Mouse (Mus musculus) ES-E14 (cell line): ENCODE measurements at regions not wholly inside any gene's neighbourhood (a gene's known extent, or its start where the extent isn't known, plus 50 kb on each side); places are given as distances from the start of the nearest gene placed in this dataset.

Source experiments
- DNase-seq: peaks from one replicate; pipeline ENCODE4 v3.0.0-alpha.2; 2013; ENCODE audit warnings: low read depth, low spot score
- H3K27ac ChIP-seq: 2 replicates; pipeline ENCODE4 v1.5.1; 2012; ENCODE audit warnings: low read depth, mild to moderate bottlenecking, low read length, moderate library complexity, mixed read lengths; ENCODE audit not compliant: poor library complexity, insufficient read depth, severe bottlenecking
- H3K36me3 ChIP-seq: 2 replicates; pipeline ENCODE4 v1.6.1; 2012; ENCODE audit warnings: mild to moderate bottlenecking, low read length, moderate library complexity, mixed read lengths; ENCODE audit not compliant: control insufficient read depth, poor library complexity, insufficient read depth, severe bottlenecking
- H3K4me1 ChIP-seq, 2 experiments: fragments of 150-350 bp in 1 of 2; sonication (generic) in 1 of 2; 2 replicates each; pipeline ENCODE4 v1.6.1; 2012; ENCODE audit warnings: low read length in 2 of 2, mild to moderate bottlenecking in 1 of 2, mixed read lengths in 1 of 2; ENCODE audit not compliant: control insufficient read depth in 2 of 2, insufficient read depth in 2 of 2, poor library complexity in 1 of 2
- H3K4me3 ChIP-seq, 2 experiments: fragments of 150-350 bp in 1 of 2; sonication (generic) in 1 of 2; 2 replicates each; pipeline ENCODE4 v1.5.1; 2012; ENCODE audit warnings: low read length in 2 of 2, low read depth in 1 of 2, mild to moderate bottlenecking in 1 of 2, mixed read lengths in 1 of 2; ENCODE audit not compliant: insufficient read depth in 1 of 2, poor library complexity in 1 of 2, severe bottlenecking in 1 of 2
- H3K9ac ChIP-seq: 2 replicates; pipeline ENCODE4 v1.6.1; 2012; ENCODE audit warnings: low read depth, mild to moderate bottlenecking, low read length, mixed read lengths; ENCODE audit not compliant: poor library complexity, insufficient read depth, severe bottlenecking
- H3K9me3 ChIP-seq: fragments of 150-350 bp; sonication (generic); 2 replicates; pipeline ENCODE4 v1.6.1; 2012; ENCODE audit warnings: low read depth, mild to moderate bottlenecking, low read length; ENCODE audit not compliant: control insufficient read depth, insufficient read depth
- CHD2 ChIP-seq: IDR thresholded peaks from 2 replicates; pipeline ENCODE4 v1.6.1; 2014; ENCODE audit warnings: mild to moderate bottlenecking, low read depth, low read length, inconsistent platforms
- HCFC1 ChIP-seq: IDR thresholded peaks from 2 replicates; pipeline ENCODE4 v1.6.1; 2012; ENCODE audit warnings: low read length, inconsistent platforms, borderline replicate concordance; ENCODE audit not compliant: insufficient read depth
- MAFK ChIP-seq: IDR thresholded peaks from 2 replicates; pipeline ENCODE4 v1.6.1; 2014; ENCODE audit warnings: mild to moderate bottlenecking, low read depth, low read length, inconsistent platforms; ENCODE audit not compliant: insufficient read depth
- ZC3H11A ChIP-seq: IDR thresholded peaks from 2 replicates; pipeline ENCODE4 v1.6.1; 2012; ENCODE audit warnings: low read depth, mild to moderate bottlenecking, inconsistent platforms, low read length, borderline replicate concordance
- ZNF384 ChIP-seq: IDR thresholded peaks from 2 replicates; pipeline ENCODE4 v1.6.1; 2012; ENCODE audit warnings: low read depth, low read length, inconsistent platforms
- in situ Hi-C, 2 experiments: fragments of 600-800 bp; cut with MboI; formaldehyde crosslinking; loops; one replicate each; pipeline ENCODE4 v1.15.1; 2025; ENCODE audit warnings: low sequenced_read_pairs in 2 of 2, inconsistent platforms in 1 of 2; ENCODE audit not compliant: unreplicated experiment in 2 of 2

- H3K36me3 ChIP-seq, result no peaks in the 10 kb centered on the region
- TF ChIP-seq MAFK, result no peak
- no peak for TF ChIP-seq HCFC1
- TF ChIP-seq CHD2, result no peak
- TF ChIP-seq ZNF384, result no peak
- TF ChIP-seq ZC3H11A, result no peak
- in situ Hi-C loops, result no loop called here
- no peak overlapping the region for H3K9ac ChIP-seq
- H3K4me1 ChIP-seq, result no peaks in the 10 kb centered on the region
- no peak overlapping the region for H3K27ac ChIP-seq
- no peak overlapping the region for H3K4me3 ChIP-seq
- no peaks in the 10 kb centered on the region for H3K9me3 ChIP-seq
- no peak for DNase-seq
These were observed 91.8 kb upstream of the Nampt start for GRCm38 (mm10) chr12:32727539-32727938.

- TF ChIP-seq CHD2, result no peak
- no peak for TF ChIP-seq HCFC1
- no peak for TF ChIP-seq ZC3H11A
- TF ChIP-seq MAFK, result 0 out of 2 replicates have a peak, but pooled peaks have one; percentile 56
- no peak for TF ChIP-seq ZNF384
- H3K9me3 ChIP-seq, result no peaks in the 10 kb centered on the region
These were observed 90.9 kb upstream of the Nampt start for GRCm38 (mm10) chr12:32728425-32728824.

GRCm38 (mm10) chr12:32735224-32735623 lies 84.1 kb upstream of the Nampt start:
- DNase-seq, result no peak
- H3K4me1 ChIP-seq, result no peaks in the 10 kb centered on the region
- H3K4me3 ChIP-seq, result no peak overlapping the region
- no peaks in the 10 kb centered on the region for H3K36me3 ChIP-seq
- TF ChIP-seq ZNF384, result no peak
- no peak for TF ChIP-seq ZC3H11A
- no peak for TF ChIP-seq CHD2
- no peak for TF ChIP-seq MAFK
- TF ChIP-seq HCFC1, result no peak
- H3K27ac ChIP-seq, result no peak overlapping the region
- in situ Hi-C loops, result no loop called here
- no peak overlapping the region for H3K9ac ChIP-seq
- no peaks in the 10 kb centered on the region for H3K9me3 ChIP-seq

More at GRCm38 (mm10) chr12:32728425-32728824, 90.9 kb upstream of the Nampt start:
- peak; percentile 35 for DNase-seq
- in situ Hi-C loops, result no loop called here
- H3K4me1 ChIP-seq, result no peaks in the 10 kb centered on the region
- no peaks in the 10 kb centered on the region for H3K36me3 ChIP-seq
- H3K4me3 ChIP-seq, result no peak overlapping the region
- no peak overlapping the region for H3K9ac ChIP-seq
- H3K27ac ChIP-seq, result no peak overlapping the region

- no peak overlapping the region for H3K27ac ChIP-seq
- H3K36me3 ChIP-seq, result no peaks in the 10 kb centered on the region
- no peak for DNase-seq
- H3K4me3 ChIP-seq, result no peak overlapping the region
- in situ Hi-C loops, result no loop called here
- TF ChIP-seq ZNF384 (no peak), MAFK (no peak), ZC3H11A (no peak), HCFC1 (no peak), CHD2 (no peak)
- H3K9ac ChIP-seq, result no peak overlapping the region
- H3K9me3 ChIP-seq, result no peaks in the 10 kb centered on the region
- no peaks in the 10 kb centered on the region for H3K4me1 ChIP-seq
These were observed 77.9 kb upstream of the Nampt start for GRCm38 (mm10) chr12:32741465-32741864.

- Histone ChIP-seq H3K9ac (no peak overlapping the region), H3K9me3 (no peaks in the 10 kb centered on the region), H3K27ac (no peak overlapping the region), H3K4me3 (no peak overlapping the region), H3K4me1 (no peaks in the 10 kb centered on the region), H3K36me3 (no peaks in the 10 kb centered on the region)
- TF ChIP-seq ZNF384 (no peak), ZC3H11A (no peak), HCFC1 (no peak), MAFK (no peak), CHD2 (no peak)
- DNase-seq, result no peak
- in situ Hi-C loops, result no loop called here
These were observed 61.8 kb upstream of the Nampt start for GRCm38 (mm10) chr12:32757441-32758119.
